Mouse (Mus musculus) bone marrow macrophage, adult 2 months (primary cell): Measurements from ENCODE around the gene Fgfr2.

Source experiments
- CTCF ChIP-seq: IDR thresholded peaks from 2 replicates; pipeline ENCODE4 v1.5.1; 2012; ENCODE audit warnings: low read depth, mild to moderate bottlenecking, low read length, moderate library complexity
- POLR2A ChIP-seq: IDR thresholded peaks from 2 replicates; pipeline ENCODE4 v1.6.1; 2012; ENCODE audit warnings: mild to moderate bottlenecking, low read depth, low read length, borderline replicate concordance

DNA sequence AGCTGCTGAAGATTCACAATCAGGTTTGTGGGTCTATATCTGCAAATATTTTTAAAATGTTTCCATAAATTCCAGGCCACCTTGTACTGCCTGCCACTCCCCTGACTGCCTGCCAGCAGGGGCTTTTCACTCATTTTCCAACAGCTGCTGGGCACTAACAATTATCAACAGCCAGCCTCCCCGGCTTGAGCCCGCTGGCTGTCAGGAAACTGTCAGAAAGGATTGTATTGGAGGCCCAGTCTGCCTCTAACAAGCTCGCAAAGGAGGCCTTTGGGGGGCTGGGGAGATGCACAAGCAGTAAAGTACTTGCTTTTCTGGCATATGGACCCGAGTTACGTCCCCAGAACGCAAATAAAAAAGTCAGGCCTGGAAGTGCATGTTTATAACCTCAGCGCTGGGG lies 664.7 kb downstream of the Fgfr2 start:
- no peak for TF ChIP-seq CTCF
- TF ChIP-seq POLR2A: no peak
